In genomic region chr5:115273549-115274135, GRCm38 (mm10) we compare ENCODE assay signal across 9 mouse cellular contexts. TPM values are rescaled to one million over a fixed set of nuclear protein-coding genes. Genes with fewer than 3 reads are reported as not detected.
DNase-seq lines count a peak whose midpoint lies in the region; ATAC-seq and TF ChIP-seq lines count a peak whose summit lies in the region.
"Had no signal": no experiment of that assay in that cellular context is flagged by ENCODE, and none has a peak within 500 bp of the region (broad histone marks: within the 10 kb centered on the region; RNA-seq: fewer than 3 reads in every experiment).

No protein-coding gene starts in this region.

- H3K9ac ChIP-seq in forebrain, embryonic 13.5 days: no peak overlapping the region
- no peak overlapping the region; the same call in 1 of the 2 replicates for H3K9ac ChIP-seq in liver, embryonic 14.5 days (replicated peaks)

- peak; percentile 30 for DNase-seq in embryo, embryonic 10.5 days (ENCODE audit: low spot score)
- no peak for DNase-seq in embryo, embryonic 10 days (ENCODE audit: low spot score)
- DNase-seq in 416B (ENCODE audit: low read depth): peak; percentile 46
- no peak for DNase-seq in liver, embryonic 14.5 days (ENCODE audit: low read depth in 3 of 3, low spot score in 3 of 3)
- no peak for DNase-seq in adrenal gland, postnatal 25 days
- no peak for DNase-seq in urinary bladder, adult 18-20 months (ENCODE audit: low spot score in 2 of 2)
- DNase-seq in gastrocnemius, postnatal 36 days: no peak
- DNase-seq: gastrocnemius, postnatal 25 days had no signal

- H3K36me3 ChIP-seq in forebrain, embryonic 13.5 days (ENCODE audit: poor library complexity, severe bottlenecking): peaks cover 12% of the 10 kb centered on the region
- peaks cover 26% of the 10 kb centered on the region for H3K36me3 ChIP-seq in liver, embryonic 14.5 days (replicated peaks; ENCODE audit: control insufficient read depth, insufficient read depth, low read depth)

- 66% methylated on average over 6 of the region's 6 CpGs for WGBS in forebrain, embryonic 13.5 days
- WGBS in liver, embryonic 14.5 days (ENCODE audit: insufficient replicate concordance): 65% methylated on average over 6 of the region's 6 CpGs

- peaks cover 35% of the 10 kb centered on the region for H3K4me1 ChIP-seq in forebrain, embryonic 13.5 days
- H3K4me1 ChIP-seq in liver, embryonic 14.5 days (replicated peaks; ENCODE audit: control insufficient read depth in 2 of 2, insufficient read depth in 2 of 2, low read length in 1 of 2): peaks cover 29 to 37% of the 10 kb centered on the region in 2 experiments

- H3K4me3 ChIP-seq in forebrain, embryonic 13.5 days: 0 out of 2 replicates have a peak overlapping the region, but pooled peaks have one; percentile 100
- H3K4me3 ChIP-seq in liver, embryonic 14.5 days (ENCODE audit: insufficient read depth in 1 of 2, low read depth in 2 of 2, low read length in 2 of 2): 0 out of 4 replicates have a peak overlapping the region, but pooled peaks of 1 of the 2 experiments have one; percentile 63

- intact Hi-C loops in gastrocnemius, postnatal 36 days (cut with DNase I): loop anchor here (5.0 kb wide), 1 partner anchor 36 kb away; the partner anchor contains the start of gene Pop5

- no peaks in the 10 kb centered on the region; the same call in 1 of the 2 replicates for H3K9me3 ChIP-seq in forebrain, embryonic 13.5 days (replicated peaks)
- no peaks in the 10 kb centered on the region for H3K9me3 ChIP-seq in liver, embryonic 14.5 days (ENCODE audit: control insufficient read depth, low read length)

- ATAC-seq in forebrain, embryonic 13.5 days: no peak
- ATAC-seq in liver, embryonic 14.5 days (ENCODE audit: insufficient read depth): no peak

- peak overlapping the region; percentile 81 for H3K27ac ChIP-seq in forebrain, embryonic 13.5 days
- peak overlapping the region; percentile 65 for H3K27ac ChIP-seq in liver, embryonic 14.5 days

- TF ChIP-seq CTCF in liver, embryonic 14.5 days (IDR thresholded peaks at IDR 0.05; ENCODE audit: low read depth): no peak

- no peaks in the 10 kb centered on the region for H3K27me3 ChIP-seq in forebrain, embryonic 13.5 days
- no peaks in the 10 kb centered on the region for H3K27me3 ChIP-seq in liver, embryonic 14.5 days (ENCODE audit: control insufficient read depth, insufficient read depth, low read length)

- H3K4me2 ChIP-seq in forebrain, embryonic 13.5 days: peak overlapping the region; percentile 91
- peak overlapping the region; percentile 78 for H3K4me2 ChIP-seq in liver, embryonic 14.5 days (ENCODE audit: low read depth)

- TF ChIP-seq EP300 in liver, embryonic 14.5 days (IDR thresholded peaks at IDR 0.05; ENCODE audit: low read depth): no peak

RNA-seq across cellular contexts. Expression of gene Rnf10, which starts 0.9 kb away (rescaled TPM):
- 134 and 138 TPM in 2 replicates for polyA plus RNA-seq in forebrain, embryonic 13.5 days (2015; fragmentation: Nextera tagmentation; extraction: Ambion mirVana)
- polyA plus RNA-seq in liver, embryonic 14.5 days (2012; rRNA removed): 84.1 and 97.0 TPM in 2 replicates
- 60.2 and 68.3 TPM in 2 replicates for polyA plus RNA-seq in liver, embryonic 14.5 days (2014; fragmentation: Nextera tagmentation; extraction: Ambion mirVana)
- 269 and 281 TPM in 2 replicates for total RNA-seq in adrenal gland, postnatal 25 days (2021)
- 100 to 1,000 TPM; 243 to 279 TPM for total RNA-seq in gastrocnemius, postnatal 36 days (2021)

RNA-seq across cellular contexts. Expression of gene Coq5, which starts 5.8 kb away (rescaled TPM):
- polyA plus RNA-seq in forebrain, embryonic 13.5 days (2015; fragmentation: Nextera tagmentation; extraction: Ambion mirVana): 53.7 and 54.0 TPM in 2 replicates
- 8.2 and 10.3 TPM in 2 replicates for polyA plus RNA-seq in liver, embryonic 14.5 days (2012; rRNA removed)
- polyA plus RNA-seq in liver, embryonic 14.5 days (2014; fragmentation: Nextera tagmentation; extraction: Ambion mirVana): 28.4 and 28.7 TPM in 2 replicates
- 51.0 and 53.0 TPM in 2 replicates for total RNA-seq in adrenal gland, postnatal 25 days (2021)
- total RNA-seq in gastrocnemius, postnatal 36 days (2021): 10 to 100 TPM; 86.7 to 87.0 TPM

RNA-seq across cellular contexts. Expression of gene Dynll1, which starts 27.2 kb away (rescaled TPM):
- 1,571 and 1,757 TPM in 2 replicates for polyA plus RNA-seq in forebrain, embryonic 13.5 days (2015; fragmentation: Nextera tagmentation; extraction: Ambion mirVana)
- 63.0 and 152 TPM in 2 replicates for polyA plus RNA-seq in liver, embryonic 14.5 days (2012; rRNA removed)
- polyA plus RNA-seq in liver, embryonic 14.5 days (2014; fragmentation: Nextera tagmentation; extraction: Ambion mirVana): 636 and 642 TPM in 2 replicates
- total RNA-seq in adrenal gland, postnatal 25 days (2021): 243 and 326 TPM in 2 replicates
- total RNA-seq in gastrocnemius, postnatal 36 days (2021): 10 to 100 TPM; 51.5 to 76.5 TPM

RNA-seq across cellular contexts. Expression of gene Pop5, which starts 38.0 kb away (rescaled TPM):
- polyA plus RNA-seq in forebrain, embryonic 13.5 days (2015; fragmentation: Nextera tagmentation; extraction: Ambion mirVana): 102 and 112 TPM in 2 replicates
- 45.0 and 55.2 TPM in 2 replicates for polyA plus RNA-seq in liver, embryonic 14.5 days (2012; rRNA removed)
- polyA plus RNA-seq in liver, embryonic 14.5 days (2014; fragmentation: Nextera tagmentation; extraction: Ambion mirVana): 95.5 and 106 TPM in 2 replicates
- 77.2 and 94.0 TPM in 2 replicates for total RNA-seq in adrenal gland, postnatal 25 days (2021)
- total RNA-seq in gastrocnemius, postnatal 36 days (2021): 10 to 100 TPM; 27.9 to 28.2 TPM

RNA-seq across cellular contexts. Expression of gene Srsf9, which starts 53.3 kb away (rescaled TPM):
- polyA plus RNA-seq in forebrain, embryonic 13.5 days (2015; fragmentation: Nextera tagmentation; extraction: Ambion mirVana): 255 and 263 TPM in 2 replicates
- polyA plus RNA-seq in liver, embryonic 14.5 days (2012; rRNA removed): 31.8 and 46.2 TPM in 2 replicates
- 81.6 and 93.6 TPM in 2 replicates for polyA plus RNA-seq in liver, embryonic 14.5 days (2014; fragmentation: Nextera tagmentation; extraction: Ambion mirVana)
- 74.5 and 77.0 TPM in 2 replicates for total RNA-seq in adrenal gland, postnatal 25 days (2021)
- total RNA-seq in gastrocnemius, postnatal 36 days (2021): 10 to 100 TPM; 10.7 to 11.0 TPM

Comparison
In these comparisons a context has a peak if more than half of its experiments do, and no peak if none do; other contexts are left out.
1. DNase-seq: peak in embryo, embryonic 10.5 days (single experiment) and 416B (single experiment); none in embryo, embryonic 10 days (single experiment), liver, embryonic 14.5 days (0 of 3), adrenal gland, postnatal 25 days (single experiment), urinary bladder, adult 18-20 months (0 of 2) and gastrocnemius, postnatal 36 days (0 of 2).